Mouse (Mus musculus) lung, embryonic 15.5 days (tissue): ENCODE data around the gene Gm21366. TPM values are rescaled to one million over a fixed set of nuclear protein-coding genes. Genes with fewer than 3 reads are reported as not detected.
"Not testable (repeated sequence)": the region's sequence is repeated elsewhere in the genome, so short reads cannot be mapped to it uniquely, and the experiment has no call there.

Experiments
- ATAC-seq: fragments of 200-750 bp; cut with Nextera tagmentation; 2 replicates; pipeline ENCODE4 v1.8.0; 2017; ENCODE audit warnings: moderate number of reproducible peaks, borderline replicate concordance; ENCODE audit not compliant: low FRiP score, low TSS enrichment; ENCODE audit errors: extremely low read depth
- H3K27ac ChIP-seq: fragments of 300-500 bp; sonication (generic); 2 replicates; pipeline ENCODE4 v1.5.1; 2015; ENCODE audit warnings: moderate library complexity, mild to moderate bottlenecking, inconsistent platforms
- H3K27me3 ChIP-seq: fragments of 300-500 bp; sonication (generic); 2 replicates; pipeline ENCODE4 v1.6.1; 2015; ENCODE audit warnings: inconsistent platforms
- H3K36me3 ChIP-seq: fragments of 300-500 bp; sonication (generic); 2 replicates; pipeline ENCODE4 v1.6.1; 2015; ENCODE audit warnings: inconsistent platforms
- H3K4me1 ChIP-seq: fragments of 300-500 bp; sonication (generic); 2 replicates; pipeline ENCODE4 v1.6.1; 2015; ENCODE audit warnings: inconsistent platforms
- H3K4me2 ChIP-seq: fragments of 300-500 bp; sonication (generic); 2 replicates; pipeline ENCODE4 v1.6.1; 2015; ENCODE audit warnings: inconsistent platforms, mild to moderate bottlenecking, moderate library complexity
- H3K4me3 ChIP-seq: fragments of 300-500 bp; sonication (generic); 2 replicates; pipeline ENCODE4 v1.5.1; 2015; ENCODE audit warnings: mild to moderate bottlenecking, inconsistent platforms
- H3K9ac ChIP-seq: fragments of 300-500 bp; sonication (generic); 2 replicates; pipeline ENCODE4 v1.6.1; 2015; ENCODE audit warnings: inconsistent platforms
- H3K9me3 ChIP-seq: fragments of 300-500 bp; sonication (generic); 2 replicates; pipeline ENCODE4 v1.6.1; 2016; ENCODE audit warnings: inconsistent platforms
- WGBS: fragments of 180-500 bp; shearing (Covaris S2); methylation state at CpG from one replicate; pipeline ENCODE4 v1.1.7; 2015; 5-methylcytosine and 5-hydroxymethylcytosine counted together
- polyA plus RNA-seq: library from polyadenylated mRNA; unstranded; fragments of >200 nt; fragmentation: Nextera tagmentation; extraction: Ambion mirVana; gene quantifications from 2 replicates; pipeline ENCODE4 v1.2.1, GENCODE M21; 2015

The Gm21366 gene
- not detected in 2 replicates for polyA plus RNA-seq

DNA sequence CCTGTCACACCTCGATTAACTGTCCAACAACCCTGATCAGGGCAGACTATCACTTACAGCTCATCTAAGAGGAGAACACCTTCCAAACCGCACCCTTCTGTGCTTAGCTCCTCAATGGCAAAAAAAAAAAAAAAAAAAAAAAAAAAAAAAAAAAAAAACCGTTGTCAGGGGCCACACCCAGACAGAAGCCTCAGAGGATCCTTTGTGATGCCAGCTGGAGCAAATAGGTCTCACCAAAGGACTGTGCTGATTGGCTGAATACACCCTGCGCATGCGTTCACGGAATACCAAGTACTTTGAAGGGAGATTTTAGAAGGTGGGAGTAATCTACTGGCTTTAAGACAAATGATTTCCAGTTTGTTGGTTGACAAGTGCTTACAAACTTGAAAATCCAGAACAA is at the start of gene Gm21366:
Gene Gm21366, minus strand, starts transcription at position 101 of the 400 bp plus-strand sequence.
- WGBS: no CpG with 5 or more reads among the region's 6 CpGs
- not testable (repeated sequence) for H3K4me1 ChIP-seq, ATAC-seq, H3K4me2 ChIP-seq, H3K4me3 ChIP-seq, H3K27ac ChIP-seq, H3K27me3 ChIP-seq, H3K9ac ChIP-seq, H3K36me3 ChIP-seq, H3K9me3 ChIP-seq
